Mouse (Mus musculus): ENCODE measurements around the gene Tmem131l. TPM values are rescaled to one million over a fixed set of nuclear protein-coding genes. Genes with fewer than 3 reads are reported as not detected.
"Not testable (repeated sequence)": the region's sequence is repeated elsewhere in the genome, so short reads cannot be mapped to it uniquely, and the experiment has no call there.

Gene Tmem131l
- polyA plus RNA-seq, 1 experiment from 2014 or later: 76.3 TPM

DNA sequence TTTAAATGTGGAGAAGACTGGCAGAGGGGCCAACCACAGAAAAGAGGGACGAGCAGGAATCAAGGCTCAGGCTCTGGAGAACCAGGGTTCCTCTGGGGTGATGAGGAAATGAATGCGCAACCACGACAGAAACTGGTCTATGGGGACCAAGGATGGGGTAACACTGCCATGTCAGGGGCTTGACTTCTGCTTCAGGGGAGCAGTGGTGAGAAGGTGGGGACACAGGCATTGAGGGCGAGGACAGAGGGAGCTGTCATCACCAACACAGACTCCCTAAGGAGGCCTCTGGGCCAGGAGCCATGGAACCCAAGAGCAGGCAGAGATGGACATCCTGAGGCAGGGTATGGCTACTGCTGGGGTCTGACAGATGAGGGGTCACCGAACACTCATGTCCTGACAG lies 137.0 kb downstream of the Tmem131l start:
- no peaks in the 10 kb centered on the region for H3K27me3 ChIP-seq (ENCODE audit: control insufficient read depth, insufficient read depth, low read length)
- 93% methylated on average over 5 of the region's 5 CpGs for WGBS
- H3K27ac ChIP-seq (ENCODE audit: low read depth, low read length): no peak overlapping the region
- no peak overlapping the region for H3K9ac ChIP-seq (ENCODE audit: low read length)
- H3K4me1 ChIP-seq (ENCODE audit: control insufficient read depth, insufficient read depth, low read length): no peaks in the 10 kb centered on the region; the same call in 1 of the 2 replicates
- no peaks in the 10 kb centered on the region for H3K9me3 ChIP-seq (ENCODE audit: control insufficient read depth, low read length)
- no peak for ATAC-seq (ENCODE audit: low FRiP score)
- no peak overlapping the region for H3K4me3 ChIP-seq (ENCODE audit: low read depth, low read length)
- DNase-seq (ENCODE audit: low spot score, missing footprints): no peak
- H3K4me2 ChIP-seq: no peak overlapping the region
- H3K36me3 ChIP-seq (ENCODE audit: control insufficient read depth, insufficient read depth, low read length): peaks cover 44% of the 10 kb centered on the region

DNA sequence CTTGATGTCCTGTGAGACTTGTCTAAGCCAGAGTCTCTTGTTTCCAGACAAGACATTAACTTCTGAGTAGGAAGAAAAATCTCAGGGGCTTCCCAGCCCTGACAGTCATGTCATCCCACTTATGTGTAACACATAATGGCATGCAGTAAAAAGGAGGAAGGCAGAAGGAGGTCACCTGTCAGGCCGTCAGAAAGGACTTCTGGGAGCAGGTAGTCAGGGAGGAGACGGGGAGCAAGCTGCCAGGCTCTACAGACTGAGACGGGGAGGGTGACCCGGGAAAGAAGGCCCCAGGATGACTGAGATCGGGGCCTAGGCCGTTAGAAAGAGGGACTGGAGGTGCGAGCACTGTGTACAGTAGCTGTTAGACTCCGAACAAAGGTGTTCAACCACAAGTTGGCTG lies 137.5 kb downstream of the Tmem131l start:
- Histone ChIP-seq H3K4me2 (no peak overlapping the region), H3K4me1 (ENCODE audit: control insufficient read depth, insufficient read depth, low read length) (no peaks in the 10 kb centered on the region; the same call in 1 of the 2 replicates), H3K9me3 (ENCODE audit: control insufficient read depth, low read length) (no peaks in the 10 kb centered on the region), H3K27ac (ENCODE audit: low read depth, low read length) (no peak overlapping the region), H3K27me3 (ENCODE audit: control insufficient read depth, insufficient read depth, low read length) (no peaks in the 10 kb centered on the region), H3K4me3 (ENCODE audit: low read depth, low read length) (no peak overlapping the region), H3K36me3 (ENCODE audit: control insufficient read depth, insufficient read depth, low read length) (peaks cover 44% of the 10 kb centered on the region), H3K9ac (ENCODE audit: low read length) (no peak overlapping the region)
- WGBS: 89% methylated on average over 8 of the region's 8 CpGs
- ATAC-seq (ENCODE audit: low FRiP score) (no peak), DNase-seq (ENCODE audit: low spot score, missing footprints) (peak; percentile 69)

- H3K4me3 ChIP-seq (ENCODE audit: low read depth, low read length): no peak overlapping the region
- no peak overlapping the region for H3K27ac ChIP-seq (ENCODE audit: low read depth, low read length)
- no peak overlapping the region for H3K9ac ChIP-seq (ENCODE audit: low read length)
- 93% methylated on average over 12 of the region's 12 CpGs for WGBS
- H3K4me2 ChIP-seq: no peak overlapping the region
- peaks cover 40% of the 10 kb centered on the region for H3K36me3 ChIP-seq (ENCODE audit: control insufficient read depth, insufficient read depth, low read length)
- DNase-seq (ENCODE audit: low spot score, missing footprints) (peak; percentile 69), ATAC-seq (ENCODE audit: low FRiP score) (no peak)
- no peaks in the 10 kb centered on the region for H3K27me3 ChIP-seq (ENCODE audit: control insufficient read depth, insufficient read depth, low read length)
- H3K4me1 ChIP-seq (ENCODE audit: control insufficient read depth, insufficient read depth, low read length): no peaks in the 10 kb centered on the region; the same call in 1 of the 2 replicates
- H3K9me3 ChIP-seq (ENCODE audit: control insufficient read depth, low read length): no peaks in the 10 kb centered on the region
Measured at GRCm38 (mm10) chr3:83900756-83901373, 139.1 kb downstream of the Tmem131l start.

- Histone ChIP-seq H3K4me1 (ENCODE audit: control insufficient read depth, insufficient read depth, low read length) (no peaks in the 10 kb centered on the region; the same call in 1 of the 2 replicates), H3K4me3 (ENCODE audit: low read depth, low read length) (no peak overlapping the region), H3K4me2 (no peak overlapping the region), H3K9me3 (ENCODE audit: control insufficient read depth, low read length) (no peaks in the 10 kb centered on the region), H3K27me3 (ENCODE audit: control insufficient read depth, insufficient read depth, low read length) (no peaks in the 10 kb centered on the region), H3K9ac (ENCODE audit: low read length) (no peak overlapping the region), H3K36me3 (ENCODE audit: control insufficient read depth, insufficient read depth, low read length) (peaks cover 36% of the 10 kb centered on the region), H3K27ac (ENCODE audit: low read depth, low read length) (no peak overlapping the region)
- WGBS: 63% methylated on average over 8 of the region's 8 CpGs
- peak; percentile 87 for DNase-seq (ENCODE audit: low spot score, missing footprints)
- peak; percentile 48; the same call in 1 of the 2 replicates for ATAC-seq (ENCODE audit: low FRiP score)
Measured at GRCm38 (mm10) chr3:83899556-83899955, 140.4 kb downstream of the Tmem131l start.

- H3K36me3 ChIP-seq (ENCODE audit: control insufficient read depth, insufficient read depth, low read length): peaks cover 26% of the 10 kb centered on the region
- H3K4me1 ChIP-seq (ENCODE audit: control insufficient read depth, insufficient read depth, low read length): no peaks in the 10 kb centered on the region
- H3K9ac ChIP-seq (ENCODE audit: low read length): no peak overlapping the region
- no peak overlapping the region for H3K27ac ChIP-seq (ENCODE audit: low read depth, low read length)
- ATAC-seq (ENCODE audit: low FRiP score) (no peak), DNase-seq (ENCODE audit: low spot score, missing footprints) (peak; percentile 68)
- no peak overlapping the region for H3K4me2 ChIP-seq
- WGBS: 95% methylated on average over 9 of the region's 9 CpGs
- no peaks in the 10 kb centered on the region for H3K27me3 ChIP-seq (ENCODE audit: control insufficient read depth, insufficient read depth, low read length)
- no peaks in the 10 kb centered on the region for H3K9me3 ChIP-seq (ENCODE audit: control insufficient read depth, low read length)
- H3K4me3 ChIP-seq (ENCODE audit: low read depth, low read length): no peak overlapping the region
Measured at GRCm38 (mm10) chr3:83898246-83898645, 141.7 kb downstream of the Tmem131l start.

DNA sequence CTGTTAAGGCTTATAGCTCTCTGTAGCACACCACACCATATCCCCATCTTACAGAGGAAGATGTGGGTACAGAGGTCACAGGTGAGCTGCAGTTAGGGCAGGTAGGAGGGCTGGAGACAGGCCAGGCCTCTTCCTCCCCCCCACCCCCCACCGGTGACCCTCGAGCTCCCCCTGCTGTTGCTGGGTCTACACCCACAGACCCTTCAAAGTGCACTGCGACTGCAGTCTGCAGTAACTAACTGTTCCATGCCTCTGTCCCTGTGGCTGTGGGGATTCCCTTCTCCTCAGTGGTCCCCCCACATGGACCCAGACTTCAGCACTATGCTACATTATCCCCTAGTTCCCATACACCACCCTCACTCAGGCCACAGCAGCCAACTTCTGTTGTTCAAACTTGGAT lies 144.2 kb downstream of the Tmem131l start:
- no peaks in the 10 kb centered on the region; the same call in 1 of the 2 replicates for H3K9me3 ChIP-seq (ENCODE audit: control insufficient read depth, low read length)
- peaks cover 12% of the 10 kb centered on the region for H3K36me3 ChIP-seq (ENCODE audit: control insufficient read depth, insufficient read depth, low read length)
- no peaks in the 10 kb centered on the region for H3K27me3 ChIP-seq (ENCODE audit: control insufficient read depth, insufficient read depth, low read length)
- no peak overlapping the region for H3K9ac ChIP-seq (ENCODE audit: low read length)
- H3K4me1 ChIP-seq (ENCODE audit: control insufficient read depth, insufficient read depth, low read length): no peaks in the 10 kb centered on the region
- no peak overlapping the region for H3K4me3 ChIP-seq (ENCODE audit: low read depth, low read length)
- 0 out of 2 replicates have a peak, but pooled peaks have one; percentile 18 for ATAC-seq (ENCODE audit: low FRiP score)
- H3K4me2 ChIP-seq: no peak overlapping the region
- WGBS: 36% methylated on average over 3 of the region's 3 CpGs
- H3K27ac ChIP-seq (ENCODE audit: low read depth, low read length): no peak overlapping the region
- DNase-seq (ENCODE audit: low spot score, missing footprints): peak; percentile 72

GRCm38 (mm10) chr3:83895111-83895510 lies 144.9 kb downstream of the Tmem131l start:
- H3K27ac ChIP-seq (ENCODE audit: low read depth, low read length): no peak overlapping the region
- no peaks in the 10 kb centered on the region; the same call in 1 of the 2 replicates for H3K9me3 ChIP-seq (ENCODE audit: control insufficient read depth, low read length)
- no peak overlapping the region for H3K4me2 ChIP-seq
- H3K27me3 ChIP-seq (ENCODE audit: control insufficient read depth, insufficient read depth, low read length): no peaks in the 10 kb centered on the region
- no peak overlapping the region for H3K9ac ChIP-seq (ENCODE audit: low read length)
- WGBS: 91% methylated on average over 5 of the region's 5 CpGs
- no peak for ATAC-seq (ENCODE audit: low FRiP score)
- H3K36me3 ChIP-seq (ENCODE audit: control insufficient read depth, insufficient read depth, low read length): peaks cover 12% of the 10 kb centered on the region
- no peaks in the 10 kb centered on the region for H3K4me1 ChIP-seq (ENCODE audit: control insufficient read depth, insufficient read depth, low read length)
- H3K4me3 ChIP-seq (ENCODE audit: low read depth, low read length): no peak overlapping the region
- DNase-seq (ENCODE audit: low spot score, missing footprints): peak; percentile 79

DNA sequence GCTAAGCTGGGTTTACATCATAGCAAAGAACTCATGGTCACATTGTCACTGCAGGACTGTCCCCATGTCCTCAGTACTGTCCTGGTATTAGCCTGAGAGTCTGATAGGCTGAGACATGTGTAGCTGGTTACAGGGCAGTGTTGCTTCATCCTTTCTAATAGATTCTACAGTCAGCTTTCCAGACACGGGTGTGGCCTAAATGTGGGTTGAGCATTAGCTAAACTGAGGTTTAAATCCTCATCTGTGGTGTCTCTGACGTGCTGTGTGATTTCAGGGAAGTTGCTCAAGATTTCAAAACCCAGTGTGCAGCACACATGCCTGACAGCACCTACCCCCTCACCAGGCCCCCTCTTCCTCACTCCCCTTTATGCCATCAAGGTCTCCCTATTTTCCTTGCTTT lies 154.8 kb downstream of the Tmem131l start:
- Histone ChIP-seq H3K36me3 (ENCODE audit: control insufficient read depth, insufficient read depth, low read length) (no peaks in the 10 kb centered on the region), H3K4me2 (no peak overlapping the region), H3K9me3 (ENCODE audit: control insufficient read depth, low read length) (no peaks in the 10 kb centered on the region), H3K27ac (ENCODE audit: low read depth, low read length) (no peak overlapping the region), H3K9ac (ENCODE audit: low read length) (no peak overlapping the region), H3K4me1 (ENCODE audit: control insufficient read depth, insufficient read depth, low read length) (no peaks in the 10 kb centered on the region), H3K27me3 (ENCODE audit: control insufficient read depth, insufficient read depth, low read length) (no peaks in the 10 kb centered on the region), H3K4me3 (ENCODE audit: low read depth, low read length) (no peak overlapping the region)
- ATAC-seq (ENCODE audit: low FRiP score): no peak
- DNase-seq (ENCODE audit: low spot score, missing footprints): peak; percentile 49
- WGBS: 80% methylated on average over 2 of the region's 2 CpGs

- whole genome bisulfite sequencing: 84% methylated on average over 5 of the region's 5 CpGs
- ATAC-seq (ENCODE audit: low FRiP score); H3K27me3 ChIP-seq (ENCODE audit: control insufficient read depth, insufficient read depth, low read length); H3K4me2 ChIP-seq; H3K9me3 ChIP-seq (ENCODE audit: control insufficient read depth, low read length); H3K27ac ChIP-seq (ENCODE audit: low read depth, low read length); DNase-seq (ENCODE audit: low spot score, missing footprints); H3K9ac ChIP-seq (ENCODE audit: low read length); H3K4me3 ChIP-seq (ENCODE audit: low read depth, low read length); H3K4me1 ChIP-seq (ENCODE audit: control insufficient read depth, insufficient read depth, low read length); H3K36me3 ChIP-seq (ENCODE audit: control insufficient read depth, insufficient read depth, low read length): not testable (repeated sequence)
Measured at GRCm38 (mm10) chr3:83879261-83880050, 160.5 kb downstream of the Tmem131l start.

All from midbrain, embryonic 11.5 days (tissue).